Mouse (Mus musculus): ENCODE measurements around the gene Fam189a1.

The Fam189a1 gene

GRCm38 (mm10) chr7:64881387-64881786 is 275.0 kb downstream of the Fam189a1 start:
- DNase-seq (ENCODE audit: low read depth): peak; percentile 6

DNA sequence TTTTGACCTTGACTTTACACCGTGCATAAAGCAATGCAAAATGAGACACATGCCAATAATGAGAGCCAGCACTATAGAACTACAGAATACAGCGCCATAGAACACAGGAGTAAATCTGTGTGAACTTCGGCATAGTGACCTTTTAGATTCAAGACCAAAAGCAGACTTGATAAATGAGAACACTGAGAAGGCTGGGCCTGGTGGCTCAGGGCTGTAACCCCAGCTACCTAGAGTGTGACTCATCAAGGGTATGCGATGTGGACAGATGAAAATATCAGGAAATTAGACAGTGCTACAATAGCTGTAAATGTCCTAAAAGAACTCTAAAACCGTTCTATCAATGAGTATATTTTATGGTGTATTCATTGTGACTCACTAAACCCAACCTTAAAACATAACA is 276.0 kb downstream of the Fam189a1 start:
- no peak for DNase-seq (ENCODE audit: low read depth)

- DNase-seq (ENCODE audit: low read depth): no peak
Observed at GRCm38 (mm10) chr7:64874941-64875340, 281.4 kb downstream of the Fam189a1 start.

- DNase-seq (ENCODE audit: low read depth): no peak
Observed at GRCm38 (mm10) chr7:64873266-64873665, 283.1 kb downstream of the Fam189a1 start.

- peak; percentile 84 for DNase-seq (ENCODE audit: low read depth)
Observed at GRCm38 (mm10) chr7:64872743-64873241, 283.6 kb downstream of the Fam189a1 start, which contains the start of gene Nsmce3. Nsmce3 (minus strand) TSS chr7:64872997.

DNA sequence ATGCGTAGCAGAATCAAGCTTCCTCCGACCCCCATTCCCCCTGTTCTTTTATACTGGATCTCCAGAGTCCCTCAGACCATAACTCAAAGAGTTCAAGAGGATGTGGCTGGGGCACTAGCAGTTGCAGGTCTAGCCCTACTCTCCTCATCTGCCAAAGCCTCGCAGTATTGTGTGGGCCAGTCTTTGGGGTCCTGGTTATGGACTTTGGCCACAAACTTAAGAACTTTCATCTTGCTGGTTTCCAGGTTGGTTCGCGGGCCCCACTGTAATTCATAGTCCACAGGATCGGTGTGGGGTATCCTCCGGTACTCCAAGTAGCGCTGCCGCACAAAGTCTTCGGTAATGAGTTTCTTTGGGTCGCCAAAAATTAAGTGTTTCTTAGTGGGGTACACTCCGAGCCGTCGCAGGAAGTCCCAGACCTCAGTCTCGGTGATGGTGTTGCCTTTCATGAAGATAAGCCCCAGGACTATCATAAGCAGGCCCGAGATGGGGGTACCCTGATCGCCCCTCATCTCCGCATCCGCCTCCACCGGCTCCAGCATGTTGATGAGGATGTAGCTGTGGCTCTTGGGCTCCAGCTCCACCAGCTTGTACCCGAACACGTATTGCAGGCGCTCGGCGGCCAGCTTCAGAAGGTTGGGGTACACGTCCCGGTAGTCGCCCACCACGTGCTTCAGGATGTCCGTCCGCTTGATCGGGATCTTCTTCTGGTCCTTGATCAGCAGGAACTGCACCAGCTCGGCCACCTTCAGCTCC is 284.2 kb downstream of the Fam189a1 start:
- DNase-seq (ENCODE audit: low read depth): peak; percentile 2

DNA sequence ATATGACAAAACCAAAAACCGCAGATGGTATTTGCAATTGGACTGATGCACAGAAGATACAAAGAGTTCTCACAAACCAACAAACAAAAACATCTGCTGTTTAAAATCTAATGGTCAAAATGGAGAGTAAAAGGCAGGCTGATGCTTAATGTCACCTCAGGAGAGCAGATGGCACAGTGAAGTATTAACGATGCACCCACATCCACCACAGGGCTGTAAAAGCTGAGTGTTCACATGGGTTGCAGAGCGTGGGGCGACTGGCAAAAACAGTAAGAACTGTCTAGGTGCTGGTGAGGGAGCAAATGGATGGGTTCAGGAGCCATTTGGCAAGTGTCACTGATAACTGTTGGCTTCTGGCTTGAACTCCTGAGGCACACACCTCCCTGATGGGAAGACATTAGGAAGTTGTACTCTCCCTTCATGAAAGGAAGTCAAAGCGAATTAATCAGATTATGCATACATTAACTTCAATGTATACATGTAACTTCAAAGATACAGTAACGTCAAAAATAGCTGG is 286.8 kb downstream of the Fam189a1 start:
- DNase-seq (ENCODE audit: low read depth): no peak

- DNase-seq (ENCODE audit: low read depth): no peak
Observed at GRCm38 (mm10) chr7:64863538-64863937, 292.8 kb downstream of the Fam189a1 start.

GRCm38 (mm10) chr7:64862978-64863377 is 293.4 kb downstream of the Fam189a1 start:
- DNase-seq (ENCODE audit: low read depth): no peak

GRCm38 (mm10) chr7:64856526-64857082 is 299.8 kb downstream of the Fam189a1 start:
- no peak for DNase-seq (ENCODE audit: low read depth)

DNA sequence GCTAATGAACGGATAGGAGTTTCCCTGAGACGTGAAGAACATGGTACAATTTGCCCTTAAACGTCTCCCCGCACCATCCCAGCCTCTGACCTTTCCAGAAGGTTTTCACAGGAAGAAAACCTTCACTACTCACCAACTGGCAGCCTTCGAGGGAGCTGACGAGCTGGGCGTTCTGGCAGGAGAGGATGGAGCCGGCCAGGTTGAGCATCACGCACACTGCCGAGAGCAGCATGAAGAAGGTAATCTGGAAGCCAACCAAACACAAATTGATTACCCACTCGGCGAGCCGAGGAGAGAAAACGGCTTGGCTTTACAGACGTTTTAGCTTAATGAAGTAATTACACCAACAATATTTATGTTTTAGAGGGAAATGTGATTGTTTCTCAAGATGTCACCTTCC is 300.4 kb downstream of the Fam189a1 start:
- no peak for DNase-seq (ENCODE audit: low read depth)

DNA sequence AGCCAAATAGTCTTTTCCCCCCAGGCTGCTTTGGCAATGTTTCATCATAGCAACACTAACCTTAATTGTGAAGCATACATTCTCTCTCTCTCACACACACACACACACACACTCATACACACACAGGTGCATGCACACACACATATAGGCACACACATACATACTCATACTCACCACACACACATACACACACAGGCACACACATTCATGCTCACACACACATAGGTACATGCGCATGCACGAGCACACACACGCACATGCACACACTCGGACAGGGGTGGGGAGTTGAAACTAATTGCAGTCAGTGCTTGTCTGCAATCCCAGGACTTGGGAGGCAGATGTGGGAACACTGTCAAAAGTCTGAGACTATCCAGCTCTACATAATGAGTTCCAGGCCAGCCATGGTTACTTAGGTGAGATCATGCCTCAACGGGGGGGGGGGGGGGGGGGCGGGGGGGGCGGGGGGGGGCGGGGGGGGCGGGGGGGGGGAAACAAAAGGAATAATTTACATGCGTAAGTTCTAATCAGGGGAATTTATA is 300.9 kb downstream of the Fam189a1 start:
- DNase-seq (ENCODE audit: low read depth): no peak

- no peak for DNase-seq (ENCODE audit: low read depth)
Observed at GRCm38 (mm10) chr7:64850791-64851190, 305.6 kb downstream of the Fam189a1 start.

GRCm38 (mm10) chr7:64847366-64847899 is 308.9 kb downstream of the Fam189a1 start:
- no peak for DNase-seq (ENCODE audit: low read depth)

DNA sequence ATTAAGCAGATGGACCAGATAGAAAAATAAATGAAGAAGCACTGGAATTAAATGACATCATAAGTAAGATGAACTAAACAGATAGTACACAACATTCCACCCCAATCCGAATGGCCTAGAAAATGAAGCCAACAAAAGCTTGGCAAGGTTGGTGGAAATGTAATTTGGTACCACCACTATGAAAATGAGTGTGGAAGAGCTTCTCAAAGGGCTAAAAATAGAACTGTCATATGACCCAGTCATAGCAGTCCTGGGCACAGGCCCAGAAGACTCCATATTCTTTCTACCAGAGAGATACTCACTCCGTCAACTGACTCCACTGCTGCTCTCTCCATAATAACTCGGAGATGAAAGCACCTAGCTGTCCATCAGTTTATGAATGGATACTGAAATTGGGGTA is 310.3 kb downstream of the Fam189a1 start:
- no peak for DNase-seq (ENCODE audit: low read depth)

- DNase-seq (ENCODE audit: low read depth): no peak
Observed at GRCm38 (mm10) chr7:64840946-64841659, 315.3 kb downstream of the Fam189a1 start.

- DNase-seq (ENCODE audit: low read depth): no peak
Observed at GRCm38 (mm10) chr7:64840576-64840895, 315.8 kb downstream of the Fam189a1 start.

- no peak for DNase-seq (ENCODE audit: low read depth)
Observed at GRCm38 (mm10) chr7:64839801-64840575, 316.4 kb downstream of the Fam189a1 start.

GRCm38 (mm10) chr7:64839281-64839680 is 317.1 kb downstream of the Fam189a1 start:
- no peak for DNase-seq (ENCODE audit: low read depth)

- no peak for DNase-seq (ENCODE audit: low read depth)
Observed at GRCm38 (mm10) chr7:64830214-64830995, 326.0 kb downstream of the Fam189a1 start.

- no peak for DNase-seq (ENCODE audit: low read depth)
Observed at GRCm38 (mm10) chr7:64821081-64821480, 335.3 kb downstream of the Fam189a1 start.

All from c-Kit-positive CD71-negative TER-119-negative erythroid progenitor cells, embryonic 14.5 days (primary cell).